Mouse (Mus musculus): ENCODE measurements around the gene Prl3d1.
"Not testable (repeated sequence)": the region's sequence is repeated elsewhere in the genome, so short reads cannot be mapped to it uniquely, and the experiment has no call there.

Gene Prl3d1

GRCm38 (mm10) chr13:27093890-27094289, at the start of gene Prl3d1:
TSS of gene Prl3d1 (plus strand) at chr13:27094190.
- DNase-seq = not testable (repeated sequence)

GRCm38 (mm10) chr13:27057270-27057669, 36.7 kb upstream of the Prl3d1 start, which contains the start of gene Prl:
TSS of gene Prl (plus strand) at chr13:27057570.
- no peak for DNase-seq

GRCm38 (mm10) chr13:27059177-27059576, 34.8 kb upstream of the Prl3d1 start:
- DNase-seq = no peak

GRCm38 (mm10) chr13:27121398-27121797, 27.4 kb downstream of the Prl3d1 start, which contains the start of gene Prl3d2:
TSS of gene Prl3d2 (plus strand) at chr13:27121698.
- DNase-seq = not testable (repeated sequence)

GRCm38 (mm10) chr13:27148264-27148663, 54.3 kb downstream of the Prl3d1 start:
- DNase-seq = no peak

All from cerebellum, adult 18-20 months (tissue).